Mouse (Mus musculus): ENCODE data around the gene Ttc7b.

GRCm38 (mm10) chr12:100294457-100294856, 226.2 kb downstream of the Ttc7b start:
- 0 out of 2 replicates have a peak, but pooled peaks have one; percentile 25 for TF ChIP-seq CTCF (IDR thresholded peaks at IDR 0.05; ENCODE audit: low read depth, low read length)
- no peak for TF ChIP-seq POLR2A (IDR thresholded peaks at IDR 0.05; ENCODE audit: extremely low read depth, insufficient read depth, low read length)
